Mouse (Mus musculus) MEL (cell line): ENCODE results near the gene Itgb6. TPM values are rescaled to one million over a fixed set of nuclear protein-coding genes. Genes with fewer than 3 reads are reported as not detected.

Experiments
- DNase-seq: peaks from one replicate; pipeline ENCODE4 v3.0.0; 2011; ENCODE audit warnings: low read depth, low spot score
- H3K27ac ChIP-seq: 2 replicates; pipeline ENCODE4 v1.5.1; 2012; ENCODE audit warnings: low read depth, mild to moderate bottlenecking, control low read depth, low read length, moderate library complexity; ENCODE audit not compliant: control insufficient read depth
- H3K27me3 ChIP-seq, 2 experiments: fragments of 150-350 bp in 1 of 2; sonication (generic) in 1 of 2; 2 replicates each; pipeline ENCODE4 v1.6.1; 2012; ENCODE audit warnings: low read length in 2 of 2, mild to moderate bottlenecking in 2 of 2, improper control_type of control experiment in 1 of 2, moderate library complexity in 1 of 2; ENCODE audit not compliant: insufficient read depth in 2 of 2, control insufficient read depth in 1 of 2
- H3K36me3 ChIP-seq, 2 experiments: 2 replicates each; pipeline ENCODE4 v1.6.1; 2012 to 2014; ENCODE audit warnings: low read length in 2 of 2, improper control_type of control experiment in 1 of 2, inconsistent platforms in 1 of 2, mild to moderate bottlenecking in 1 of 2; ENCODE audit not compliant: insufficient read depth in 2 of 2, control insufficient read depth in 1 of 2
- H3K4me1 ChIP-seq, 2 experiments: fragments of 150-350 bp in 1 of 2; sonication (generic) in 1 of 2; 2 replicates each; pipeline ENCODE4 v1.6.1; 2012; ENCODE audit warnings: low read length in 2 of 2, improper control_type of control experiment in 1 of 2, mild to moderate bottlenecking in 1 of 2; ENCODE audit not compliant: insufficient read depth in 2 of 2, control insufficient read depth in 1 of 2
- H3K4me3 ChIP-seq, 2 experiments: fragments of 150-350 bp in 1 of 2; sonication (generic) in 1 of 2; 2 replicates each; pipeline ENCODE4 v1.5.1; 2012; ENCODE audit warnings: low read depth in 2 of 2, low read length in 2 of 2, mild to moderate bottlenecking in 2 of 2, moderate library complexity in 2 of 2, control low read depth in 1 of 2, improper control_type of control experiment in 1 of 2; ENCODE audit not compliant: control insufficient read depth in 1 of 2, insufficient read depth in 1 of 2
- H3K79me2 ChIP-seq: 2 replicates; pipeline ENCODE4 v1.6.1; 2012; ENCODE audit warnings: mild to moderate bottlenecking, low read length, moderate library complexity; ENCODE audit not compliant: control insufficient read depth, poor library complexity, insufficient read depth
- H3K9ac ChIP-seq: 2 replicates; pipeline ENCODE4 v1.6.1; 2012; ENCODE audit warnings: low read depth, mild to moderate bottlenecking, control low read depth, low read length, moderate library complexity; ENCODE audit not compliant: control insufficient read depth, poor library complexity, severe bottlenecking
- H3K9me3 ChIP-seq: fragments of 150-350 bp; sonication (generic); replicated peaks from 2 replicates; pipeline ENCODE4 v1.6.1; 2012; ENCODE audit warnings: mild to moderate bottlenecking, low read length, improper control_type of control experiment, moderate library complexity; ENCODE audit not compliant: insufficient read depth
- BHLHE40 ChIP-seq: IDR thresholded peaks from 2 replicates; pipeline ENCODE4 v1.6.1; 2012; ENCODE audit warnings: low read depth, mild to moderate bottlenecking, inconsistent platforms, low read length, improper control_type of control experiment, borderline replicate concordance
- CHD1 ChIP-seq: IDR thresholded peaks from 2 replicates; pipeline ENCODE4 v1.6.1; 2012; ENCODE audit warnings: low read depth, mild to moderate bottlenecking, inconsistent platforms, low read length, improper control_type of control experiment
- CHD2 ChIP-seq: IDR thresholded peaks from 2 replicates; pipeline ENCODE4 v1.6.1; 2011; ENCODE audit warnings: low read length, improper control_type of control experiment
- ELF1 ChIP-seq: IDR thresholded peaks from 2 replicates; pipeline ENCODE4 v1.6.1; 2014; ENCODE audit warnings: low read depth, mild to moderate bottlenecking, inconsistent platforms, low read length, improper control_type of control experiment, moderate library complexity
- GABPA ChIP-seq: IDR thresholded peaks from 2 replicates; pipeline ENCODE4 v1.6.1; 2012; ENCODE audit warnings: low read depth, mild to moderate bottlenecking, inconsistent platforms, low read length, improper control_type of control experiment, moderate library complexity
- GATA1 ChIP-seq: IDR thresholded peaks from 2 replicates; pipeline ENCODE4 v1.6.1; 2011; ENCODE audit warnings: low read depth, low read length, improper control_type of control experiment
- HCFC1 ChIP-seq: IDR thresholded peaks from 2 replicates; pipeline ENCODE4 v1.6.1; 2012; ENCODE audit warnings: low read depth, mild to moderate bottlenecking, inconsistent platforms, low read length, improper control_type of control experiment, moderate library complexity
- KAT2A ChIP-seq: conservative IDR thresholded peaks from 2 replicates; pipeline ENCODE4 v1.6.1; 2012; ENCODE audit warnings: low read depth, low read length, improper control_type of control experiment, inconsistent platforms
- MAZ ChIP-seq: IDR thresholded peaks from 2 replicates; pipeline ENCODE4 v1.6.1; 2012; ENCODE audit warnings: low read depth, mild to moderate bottlenecking, inconsistent platforms, low read length, improper control_type of control experiment
- MEF2A ChIP-seq: IDR thresholded peaks from 2 replicates; pipeline ENCODE4 v1.6.1; 2014; ENCODE audit warnings: low read depth, mild to moderate bottlenecking, inconsistent platforms, low read length, improper control_type of control experiment; ENCODE audit not compliant: poor library complexity, insufficient replicate concordance, severe bottlenecking; ENCODE audit errors: extremely low read depth
- MXI1 ChIP-seq: IDR thresholded peaks from 2 replicates; pipeline ENCODE4 v1.6.1; 2011; ENCODE audit warnings: mild to moderate bottlenecking, low read depth, low read length, improper control_type of control experiment
- MYB ChIP-seq: IDR thresholded peaks from 2 replicates; pipeline ENCODE4 v1.6.1; 2011; ENCODE audit warnings: mild to moderate bottlenecking, low read depth, low read length, improper control_type of control experiment
- MYC ChIP-seq: IDR thresholded peaks from 2 replicates; pipeline ENCODE4 v1.6.1; 2011; ENCODE audit warnings: low read depth, mild to moderate bottlenecking, low read length, improper control_type of control experiment, moderate library complexity
- POLR2AphosphoS2 ChIP-seq: IDR thresholded peaks from 2 replicates; pipeline ENCODE4 v1.6.1; 2011; ENCODE audit warnings: low read length, improper control_type of control experiment
- POLR2AphosphoS5 ChIP-seq: IDR thresholded peaks from 2 replicates; pipeline ENCODE4 v1.6.1; 2012; ENCODE audit warnings: low read depth, borderline replicate concordance, mild to moderate bottlenecking, inconsistent platforms, low read length, moderate library complexity, mixed read lengths
- SMC3 ChIP-seq: IDR thresholded peaks from 2 replicates; pipeline ENCODE4 v1.6.1; 2011; ENCODE audit warnings: low read depth, low read length, improper control_type of control experiment
- TAL1 ChIP-seq: IDR thresholded peaks from 2 replicates; pipeline ENCODE4 v1.6.1; 2012; ENCODE audit warnings: mild to moderate bottlenecking, inconsistent platforms, low read length, moderate library complexity, mixed read lengths
- TBP ChIP-seq: IDR thresholded peaks from 2 replicates; pipeline ENCODE4 v1.8.0; 2011; ENCODE audit warnings: low read depth, low read length, improper control_type of control experiment
- USF1 ChIP-seq: IDR thresholded peaks from 2 replicates; pipeline ENCODE4 v1.6.1; 2014; ENCODE audit warnings: low read depth, mild to moderate bottlenecking, inconsistent platforms, low read length, improper control_type of control experiment, moderate library complexity
- USF2 ChIP-seq, 2 experiments: IDR thresholded peaks; 2 replicates each; pipeline ENCODE4 v1.6.1; 2011 to 2012; ENCODE audit warnings: improper control_type of control experiment in 2 of 2, low read length in 2 of 2, borderline replicate concordance in 1 of 2, inconsistent platforms in 1 of 2, low read depth in 1 of 2, mild to moderate bottlenecking in 1 of 2; ENCODE audit not compliant: insufficient read depth in 1 of 2
- ZC3H11A ChIP-seq: IDR thresholded peaks from 2 replicates; pipeline ENCODE4 v1.6.1; 2012; ENCODE audit warnings: low read depth, mild to moderate bottlenecking, inconsistent platforms, low read length, improper control_type of control experiment
- ZNF384 ChIP-seq: IDR thresholded peaks from 2 replicates; pipeline ENCODE4 v1.6.1; 2012; ENCODE audit warnings: low read depth, mild to moderate bottlenecking, inconsistent platforms, low read length, improper control_type of control experiment
- polyA plus RNA-seq, 2 experiments: library from polyadenylated mRNA; stranded (reverse) in 1 of 2; unstranded in 1 of 2; fragments of >175 nt in 1 of 2; fragments of >200 nt in 1 of 2; gene quantifications; 2 replicates each; pipeline versions ENCODE4 v1.2.1 to v1.2.4; 2012; ENCODE audit warnings: low replicate concordance in 2 of 2, low read depth in 1 of 2; ENCODE audit not compliant: insufficient read length in 2 of 2, insufficient read depth in 1 of 2, missing spikeins in 1 of 2
- total RNA-seq: library from RNA; depleted of rRNA; stranded (reverse); fragments of 300-350 nt; gene quantifications from 2 replicates; pipeline ENCODE4 v1.2.3, GENCODE M21; 2012

Itgb6 gene
- total and polyA plus RNA-seq, 3 experiments = not detected

DNA sequence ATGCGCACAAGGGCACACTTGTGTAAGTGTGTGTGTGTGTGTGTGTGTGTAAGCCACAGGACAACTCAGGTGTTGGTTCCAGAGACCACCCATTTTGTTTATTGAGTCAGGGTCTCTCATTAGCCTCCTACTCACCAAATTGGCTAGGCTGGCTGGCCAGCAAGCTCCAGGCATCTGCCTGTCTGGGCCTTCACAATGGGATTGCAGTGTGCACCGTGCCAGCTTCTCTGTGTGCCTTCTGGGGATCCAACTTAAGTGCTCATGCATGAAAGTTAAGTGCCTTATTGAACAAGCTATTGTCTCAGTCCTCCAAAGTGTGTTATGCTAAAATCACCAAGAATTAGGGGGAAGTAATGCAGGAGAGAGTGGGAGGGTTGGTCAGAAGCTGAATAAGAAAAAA lies 92.1 kb downstream of the Itgb6 start:
- Histone ChIP-seq H3K27ac (no peak overlapping the region), H3K9me3 (no peaks in the 10 kb centered on the region), H3K27me3 (no peaks in the 10 kb centered on the region), H3K4me3 (no peak overlapping the region), H3K9ac (no peak overlapping the region), H3K4me1 (no peaks in the 10 kb centered on the region), H3K36me3 (no peaks in the 10 kb centered on the region), H3K79me2 (no peaks in the 10 kb centered on the region)
- no peak for TF ChIP-seq ZC3H11A
- TF ChIP-seq CHD2 = no peak
- TF ChIP-seq SMC3 = no peak
- no peak for TF ChIP-seq TBP
- TF ChIP-seq MYB = no peak
- no peak for TF ChIP-seq MXI1
- TF ChIP-seq KAT2A = no peak
- TF ChIP-seq MAZ = no peak
- no peak for TF ChIP-seq TAL1
- TF ChIP-seq POLR2AphosphoS5 = no peak
- no peak for TF ChIP-seq MYC
- TF ChIP-seq GABPA = no peak
- no peak for TF ChIP-seq ELF1
- TF ChIP-seq BHLHE40 = no peak
- no peak for TF ChIP-seq USF1
- TF ChIP-seq CHD1 = no peak
- no peak for TF ChIP-seq HCFC1
- no peak for DNase-seq

DNA sequence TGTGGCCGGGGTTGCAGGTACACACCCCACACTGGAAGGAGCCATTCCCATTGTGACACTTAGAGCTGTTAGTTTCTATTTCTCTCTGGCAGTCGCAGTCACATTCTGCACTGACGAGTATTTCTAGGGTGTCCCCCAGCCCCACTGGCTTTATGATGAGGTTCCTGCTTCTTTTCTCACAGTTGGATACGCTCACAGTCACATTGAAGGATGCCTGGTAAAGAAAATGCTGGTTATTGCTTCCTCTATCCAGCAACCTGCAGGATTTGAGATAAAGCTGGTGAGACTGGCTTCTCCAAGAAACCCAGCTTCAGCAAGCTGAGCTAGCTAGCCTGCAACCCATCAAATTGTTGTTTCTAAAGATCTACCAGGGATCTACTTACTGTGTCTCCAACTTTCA lies 94.5 kb downstream of the Itgb6 start:
- TF ChIP-seq USF1 = no peak
- TF ChIP-seq GATA1 = no peak
- no peak for TF ChIP-seq MEF2A
- no peak for TF ChIP-seq MAZ
- no peak for TF ChIP-seq CHD1
- no peak for TF ChIP-seq ZNF384
- no peak for TF ChIP-seq HCFC1
- no peak for TF ChIP-seq MYC
- TF ChIP-seq MYB = no peak
- no peak for TF ChIP-seq POLR2AphosphoS2
- no peak for TF ChIP-seq USF2 (IDR thresholded peaks at IDR 0.05; ENCODE audit: borderline replicate concordance in 1 of 2, insufficient read depth in 1 of 2, low read depth in 1 of 2, low read length in 2 of 2)
- H3K27ac ChIP-seq = no peak overlapping the region
- H3K9ac ChIP-seq = no peak overlapping the region
- H3K27me3 ChIP-seq = no peaks in the 10 kb centered on the region
- no peaks in the 10 kb centered on the region for H3K79me2 ChIP-seq
- H3K4me1 ChIP-seq = no peaks in the 10 kb centered on the region
- DNase-seq = no peak
- H3K36me3 ChIP-seq = no peaks in the 10 kb centered on the region
- no peaks in the 10 kb centered on the region for H3K9me3 ChIP-seq
- no peak overlapping the region for H3K4me3 ChIP-seq
